Mouse (Mus musculus): ENCODE data around the gene Lhcgr.
"Not testable (repeated sequence)": the region's sequence is repeated elsewhere in the genome, so short reads cannot be mapped to it uniquely, and the experiment has no call there.

The Lhcgr gene

GRCm38 (mm10) chr17:88791440-88792152, at the start of gene Lhcgr:
Lhcgr (minus strand) TSS chr17:88791990.
- DNase-seq = no peak

GRCm38 (mm10) chr17:88817601-88818000, 25.8 kb upstream of the Lhcgr start:
- DNase-seq = no peak

GRCm38 (mm10) chr17:88812943-88813342, 21.2 kb upstream of the Lhcgr start:
- not testable (repeated sequence) for DNase-seq

GRCm38 (mm10) chr17:88810807-88811206, 19.0 kb upstream of the Lhcgr start:
- no peak for DNase-seq

- DNase-seq = no peak
Observed at GRCm38 (mm10) chr17:88806421-88806820, 14.6 kb upstream of the Lhcgr start.

- DNase-seq = no peak
Observed at GRCm38 (mm10) chr17:88803441-88803840, 11.7 kb upstream of the Lhcgr start.

GRCm38 (mm10) chr17:88790680-88791079, 1.1 kb downstream of the Lhcgr start:
- no peak for DNase-seq

- no peak for DNase-seq
Observed at GRCm38 (mm10) chr17:88788392-88788791, 3.4 kb downstream of the Lhcgr start.

- no peak for DNase-seq
Observed at GRCm38 (mm10) chr17:88786881-88787280, 4.9 kb downstream of the Lhcgr start.

- no peak for DNase-seq
Observed at GRCm38 (mm10) chr17:88786385-88786784, 5.4 kb downstream of the Lhcgr start.

GRCm38 (mm10) chr17:88779148-88779547, 12.6 kb downstream of the Lhcgr start:
- DNase-seq = no peak

- DNase-seq = no peak
Observed at GRCm38 (mm10) chr17:88774103-88774526, 17.7 kb downstream of the Lhcgr start.

- no peak for DNase-seq
Observed at GRCm38 (mm10) chr17:88770081-88770480, 21.7 kb downstream of the Lhcgr start.

GRCm38 (mm10) chr17:88769283-88769859, 22.4 kb downstream of the Lhcgr start:
- DNase-seq = no peak

- no peak for DNase-seq
Observed at GRCm38 (mm10) chr17:88766857-88767256, 24.9 kb downstream of the Lhcgr start.

GRCm38 (mm10) chr17:88764136-88764485, 27.7 kb downstream of the Lhcgr start:
- no peak for DNase-seq

- no peak for DNase-seq
Observed at GRCm38 (mm10) chr17:88763396-88764135, 28.2 kb downstream of the Lhcgr start.

GRCm38 (mm10) chr17:88758003-88758437, 33.8 kb downstream of the Lhcgr start:
- DNase-seq = peak; percentile 37

- DNase-seq = no peak
Observed at GRCm38 (mm10) chr17:88755776-88756175, 36.0 kb downstream of the Lhcgr start.

GRCm38 (mm10) chr17:88753472-88753857, 38.3 kb downstream of the Lhcgr start:
- no peak for DNase-seq

GRCm38 (mm10) chr17:88752827-88753471, 38.8 kb downstream of the Lhcgr start:
- peak; percentile 46 for DNase-seq

GRCm38 (mm10) chr17:88749646-88750045, 42.1 kb downstream of the Lhcgr start:
- DNase-seq = no peak

- no peak for DNase-seq
Observed at GRCm38 (mm10) chr17:88706231-88706649, 85.5 kb downstream of the Lhcgr start.
